Mouse (Mus musculus): ENCODE data around the gene Gsg1.
A peak's percentile ranks its signal among the peaks of the same experiment; 100 is the strongest.

Gene Gsg1

GRCm38 (mm10) chr6:135204869-135205268 is 49.3 kb downstream of the Gsg1 start:
- DNase-seq (ENCODE audit: low read depth), result no peak

DNA sequence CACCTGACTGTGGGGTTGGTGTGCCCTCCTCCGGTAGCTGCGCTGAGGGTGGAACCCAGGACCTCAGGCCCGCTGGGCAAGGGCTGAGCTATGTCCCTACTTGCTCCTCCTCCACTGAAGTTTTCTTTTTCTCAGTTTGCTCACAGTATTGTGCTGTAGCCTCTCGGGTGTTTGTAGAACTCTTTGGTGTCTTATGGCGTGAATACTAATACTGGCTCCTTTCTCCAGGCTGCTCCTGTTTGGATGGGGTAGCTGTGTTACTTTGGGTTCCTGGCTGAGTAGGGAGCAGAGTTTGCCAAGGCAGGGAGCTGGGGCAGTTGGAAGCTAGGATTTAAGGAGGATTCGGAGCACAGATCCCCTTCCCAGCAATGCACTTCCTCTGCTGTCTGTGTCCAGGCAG is 50.4 kb downstream of the Gsg1 start:
- no peak for DNase-seq (ENCODE audit: low read depth)

DNA sequence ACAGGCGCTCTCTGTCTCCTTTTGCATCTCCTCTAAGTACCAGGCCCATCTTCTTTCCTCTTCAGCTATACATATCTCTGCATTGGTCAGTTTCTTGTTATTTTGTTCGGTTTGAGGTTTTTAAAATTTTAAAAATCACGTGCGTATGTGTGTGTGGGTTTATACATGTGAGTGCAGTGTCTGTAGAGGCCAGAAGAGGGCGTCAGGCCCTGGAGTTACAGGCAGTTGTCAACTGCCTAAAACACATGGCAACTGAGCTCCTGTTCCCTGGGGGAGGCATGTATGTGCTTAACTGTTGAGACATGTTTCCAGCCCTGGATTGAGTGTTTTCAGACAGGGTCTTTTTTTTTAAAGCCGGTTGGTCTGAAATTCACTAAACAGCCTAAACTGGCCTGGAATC is 51.5 kb downstream of the Gsg1 start:
- DNase-seq (ENCODE audit: low read depth), result no peak

DNA sequence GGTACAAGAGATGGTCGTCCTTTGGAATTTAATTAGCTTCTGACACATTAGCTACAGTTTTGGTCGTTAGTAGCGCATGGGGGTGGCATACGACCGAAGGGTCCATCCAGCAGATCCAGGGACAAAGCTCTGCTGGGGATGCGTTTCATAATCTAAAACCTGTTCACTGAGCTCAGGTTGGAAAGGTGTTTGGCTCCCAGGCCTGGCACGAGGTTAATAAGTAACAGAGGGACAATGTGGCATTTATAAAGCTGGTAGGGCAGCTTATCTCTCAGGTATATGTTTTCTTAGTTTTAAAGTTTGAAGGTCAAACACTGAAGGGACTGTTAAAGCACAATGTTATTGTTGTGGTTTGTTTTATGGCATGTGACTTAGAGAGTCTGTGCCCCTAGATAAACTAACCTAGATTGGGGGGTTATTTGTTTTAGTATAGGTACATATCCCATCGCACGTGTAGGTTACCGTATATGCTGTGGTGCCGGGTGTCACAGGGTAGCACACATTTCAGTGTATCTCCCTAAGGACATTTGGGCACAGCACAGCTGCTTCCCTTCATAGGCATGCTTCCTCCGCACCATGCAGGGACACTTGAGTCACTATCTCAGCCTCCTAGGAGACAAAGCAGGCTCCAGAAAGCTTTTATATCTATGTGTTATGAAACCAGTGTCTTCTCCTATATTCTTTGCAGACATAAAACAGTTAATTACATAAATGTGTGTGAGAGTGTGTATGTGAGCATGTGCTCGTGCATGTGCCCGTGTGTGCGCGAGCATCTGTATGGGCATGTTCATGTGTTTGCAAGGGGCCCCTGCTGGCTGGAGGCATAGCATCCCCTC is 53.8 kb downstream of the Gsg1 start:
- DNase-seq (ENCODE audit: low read depth), result no peak

- DNase-seq (ENCODE audit: low read depth), result no peak
Measured at GRCm38 (mm10) chr6:135198726-135199125, 55.4 kb downstream of the Gsg1 start.

- peak; percentile 78 for DNase-seq (ENCODE audit: low read depth)
Measured at GRCm38 (mm10) chr6:135197921-135198532, 56.1 kb downstream of the Gsg1 start, which contains the start of the genes Fam234b and Hebp1. Gene Fam234b, plus strand, starts transcription at chr6:135197977. Gene Hebp1, minus strand, starts transcription at chr6:135198022.

DNA sequence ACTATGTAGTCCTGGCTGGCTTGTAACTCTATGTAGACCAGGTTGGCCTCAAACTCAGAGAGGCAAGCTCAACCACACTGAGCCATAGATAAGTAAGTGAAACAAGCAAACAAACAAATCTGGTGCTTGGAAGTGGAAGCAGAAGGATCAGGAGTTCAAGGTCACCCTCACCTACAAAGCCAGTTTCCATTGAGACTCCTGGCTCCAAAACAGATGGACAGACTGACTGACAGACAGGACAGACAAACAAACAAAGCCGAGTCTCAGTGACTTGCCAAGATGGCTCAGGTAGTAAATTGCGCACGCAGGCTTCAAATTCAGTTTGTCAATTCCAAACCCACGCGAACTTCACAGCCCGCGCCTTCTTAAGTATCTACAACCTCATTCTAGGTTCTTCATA is 56.7 kb downstream of the Gsg1 start:
- no peak for DNase-seq (ENCODE audit: low read depth)

DNA sequence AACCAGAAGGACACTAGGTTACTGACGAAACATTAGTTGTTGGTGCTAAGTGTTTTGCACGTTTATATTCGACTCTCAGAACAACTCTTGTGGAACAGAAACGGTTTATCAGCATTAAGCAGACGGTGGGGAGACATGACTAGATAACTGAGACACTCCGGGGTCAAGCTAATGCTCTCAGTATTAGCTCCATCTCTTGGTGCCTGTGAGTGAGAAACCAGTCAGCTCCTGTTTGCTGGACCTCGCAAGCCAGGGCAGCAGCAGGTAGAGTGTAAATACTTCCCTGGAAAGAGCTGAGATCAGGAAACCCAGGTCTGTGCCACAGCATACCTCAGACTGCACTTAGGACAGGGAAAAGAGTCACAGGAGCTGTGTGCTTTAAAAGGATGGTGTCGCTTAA is 57.4 kb downstream of the Gsg1 start:
- no peak for DNase-seq (ENCODE audit: low read depth)

GRCm38 (mm10) chr6:135194907-135195306 is 59.2 kb downstream of the Gsg1 start:
- DNase-seq (ENCODE audit: low read depth), result no peak

DNA sequence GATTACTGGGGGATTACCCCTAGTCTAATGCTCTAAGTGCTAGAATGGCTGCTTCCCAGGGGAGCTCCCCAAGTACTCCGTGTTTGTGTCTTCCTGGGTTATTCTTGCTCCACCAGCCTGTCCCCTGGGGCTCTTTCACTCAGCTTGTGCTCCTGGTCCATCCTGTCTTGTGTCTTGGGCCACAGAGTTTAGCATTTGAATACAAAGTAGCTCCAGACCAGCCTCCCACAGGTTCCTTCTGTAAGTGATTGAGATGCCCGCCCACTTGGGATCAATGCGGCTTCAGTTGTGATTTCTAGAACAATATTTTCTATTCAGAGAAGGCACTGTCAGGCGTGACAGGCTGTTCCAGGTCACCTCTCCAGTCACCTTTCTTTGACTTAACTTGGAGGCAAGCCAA is 60.4 kb downstream of the Gsg1 start:
- DNase-seq (ENCODE audit: low read depth), result no peak

DNA sequence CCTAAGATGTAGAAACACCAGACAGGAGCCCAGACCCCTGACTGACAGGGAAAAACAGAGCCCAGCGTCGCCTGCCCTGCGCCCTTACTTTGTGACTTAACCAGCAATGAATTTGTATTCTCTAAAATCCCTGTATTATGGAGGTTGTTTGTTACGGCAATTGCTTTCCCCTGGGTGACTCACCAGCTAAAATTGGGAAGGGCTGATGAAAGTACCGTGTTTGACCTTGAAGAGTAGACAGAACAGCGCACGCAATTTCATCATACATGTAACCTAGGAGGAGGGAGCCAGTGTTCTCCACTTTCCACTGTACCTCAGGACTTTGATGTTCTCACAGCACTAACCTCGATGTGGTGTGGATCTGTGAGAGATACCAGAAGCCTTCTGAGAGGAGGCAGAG is 61.2 kb downstream of the Gsg1 start:
- DNase-seq (ENCODE audit: low read depth), result no peak

DNA sequence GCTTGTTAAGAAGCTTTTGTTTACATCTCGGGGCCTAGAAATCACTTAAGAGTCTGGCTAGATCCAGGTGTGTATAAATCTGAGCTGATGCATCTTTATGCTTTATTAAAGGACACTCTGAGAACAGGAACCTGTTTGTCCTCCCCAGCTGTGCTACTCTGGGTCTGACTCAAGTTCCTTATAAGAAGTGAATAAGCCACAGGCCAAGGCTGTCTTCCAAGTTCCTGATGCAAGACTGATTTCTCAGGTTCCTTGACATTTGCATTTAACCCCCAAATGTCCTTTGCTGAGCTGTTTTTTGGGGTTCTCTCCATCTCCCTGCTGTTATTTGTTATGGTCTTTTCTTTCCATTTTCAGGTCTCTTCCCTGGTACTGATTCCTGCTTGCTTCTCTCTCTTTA is 62.2 kb downstream of the Gsg1 start:
- DNase-seq (ENCODE audit: low read depth), result no peak

GRCm38 (mm10) chr6:135190122-135190521 is 64.0 kb downstream of the Gsg1 start:
- DNase-seq (ENCODE audit: low read depth), result no peak

GRCm38 (mm10) chr6:135188629-135189028 is 65.5 kb downstream of the Gsg1 start:
- DNase-seq (ENCODE audit: low read depth), result no peak

Measured in naive thymus-derived CD4-positive, alpha-beta T cell, adult 2 months (primary cell).